Mouse (Mus musculus): Measurements from ENCODE around the gene Vgf.

DNA sequence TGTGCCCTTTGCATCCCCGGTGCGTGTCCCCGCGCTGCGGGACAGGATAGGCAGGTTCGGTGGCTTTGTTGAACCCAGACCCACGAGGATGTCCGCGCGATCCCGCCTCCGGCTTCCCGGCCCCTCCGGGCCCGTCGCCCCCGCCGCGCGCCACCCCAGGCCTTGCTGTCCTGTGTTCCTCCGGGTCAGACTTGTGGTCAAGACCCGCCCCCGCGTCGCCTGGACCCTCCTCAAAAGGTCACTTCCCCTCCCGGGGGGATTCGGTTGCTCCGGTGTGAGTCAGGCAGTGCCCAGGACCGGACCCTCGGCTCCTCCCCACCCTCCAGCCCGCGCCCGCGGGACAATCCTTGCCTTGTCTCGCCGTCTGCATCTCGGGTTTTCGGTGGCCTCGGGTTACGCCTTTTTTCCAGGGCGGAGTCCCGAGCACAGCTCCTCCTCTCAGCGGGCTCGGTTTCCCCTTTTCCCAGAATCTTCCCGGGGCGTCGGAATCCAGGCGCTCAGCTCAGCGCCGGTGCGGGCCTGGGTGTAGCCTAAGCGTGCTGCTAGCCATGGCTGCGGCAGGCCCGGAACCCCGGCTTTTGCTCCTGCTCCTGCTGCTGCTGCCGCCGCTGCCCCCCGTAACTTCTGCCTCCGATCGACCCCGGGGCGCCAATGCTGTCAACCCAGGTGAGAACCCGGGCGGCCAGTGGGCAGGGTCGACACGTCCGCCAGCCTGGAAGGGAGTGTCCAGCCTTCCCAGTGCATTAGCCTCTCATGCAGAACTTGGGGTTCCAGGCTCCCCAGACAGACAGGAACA lies 38.9 kb upstream of the Vgf start:
- TF ChIP-seq TAL1 (IDR thresholded peaks at IDR 0.05; ENCODE audit: low read length) (no peak), GATA1 (IDR thresholded peaks at IDR 0.05; ENCODE audit: low read length) (no peak)

Measured in erythroblast, embryonic 14.5 days (primary cell).